Mouse (Mus musculus) gastrocnemius, postnatal 25 days (tissue): ENCODE results near the gene Pllp. TPM values are rescaled to one million over a fixed set of nuclear protein-coding genes. Genes with fewer than 3 reads are reported as not detected.

Source experiments
- DNase-seq: peaks from one replicate; pipeline ENCODE4 v3.0.0; 2022
- long read RNA-seq, 2 experiments: library from polyadenylated mRNA; stranded (forward); transcript quantifications; one replicate each; pipeline ENCODE4 v2.0.0; 2021
- total RNA-seq, 2 experiments: library from RNA; stranded (reverse); gene quantifications; 1 replicate in 1 of 2; 2 replicates in 1 of 2; pipeline ENCODE4 v1.2.3; 2021

The Pllp gene
- total RNA-seq, result 1 to 10 TPM; 2.8 to 3.0 TPM
- long read RNA-seq, experiment 1, partial matches to known transcripts, result 0 of 5 reads
- long read RNA-seq, experiment 1, other reads (novel, unspliced or antisense), result 0 of 5 reads
- long read RNA-seq, experiment 2, partial matches to known transcripts, result 0 of 1 reads
- long read RNA-seq, experiment 2, other reads (novel, unspliced or antisense), result 0 of 1 reads

GRCm38 (mm10) chr8:94695994-94696384 is at the start of gene Pllp:
Gene Pllp (minus strand): TSS chr8:94696278.
- no peak for DNase-seq

- DNase-seq, result no peak
Measured at GRCm38 (mm10) chr8:94745476-94746184, 49.6 kb upstream of the Pllp start, which contains the start of gene Ccl22. Gene Ccl22 (plus strand): TSS chr8:94745590.

GRCm38 (mm10) chr8:94744972-94745371 is 48.9 kb upstream of the Pllp start:
- DNase-seq, result no peak

- DNase-seq, result no peak
Measured at GRCm38 (mm10) chr8:94744484-94744883, 48.4 kb upstream of the Pllp start.

GRCm38 (mm10) chr8:94741726-94742125 is 45.6 kb upstream of the Pllp start:
- no peak for DNase-seq

GRCm38 (mm10) chr8:94740591-94740990 is 44.5 kb upstream of the Pllp start:
- DNase-seq, result no peak

GRCm38 (mm10) chr8:94739829-94740228 is 43.8 kb upstream of the Pllp start:
- DNase-seq, result no peak

GRCm38 (mm10) chr8:94735426-94736094 is 39.5 kb upstream of the Pllp start:
- DNase-seq, result no peak

GRCm38 (mm10) chr8:94734735-94735350 is 38.8 kb upstream of the Pllp start:
- no peak for DNase-seq

- DNase-seq, result no peak
Measured at GRCm38 (mm10) chr8:94733821-94734465, 37.9 kb upstream of the Pllp start.

- DNase-seq, result no peak
Measured at GRCm38 (mm10) chr8:94729301-94729700, 33.2 kb upstream of the Pllp start.

GRCm38 (mm10) chr8:94725998-94726397 is 29.9 kb upstream of the Pllp start:
- no peak for DNase-seq

GRCm38 (mm10) chr8:94716841-94717240 is 20.8 kb upstream of the Pllp start:
- no peak for DNase-seq

GRCm38 (mm10) chr8:94715871-94716270 is 19.8 kb upstream of the Pllp start:
- DNase-seq, result no peak

GRCm38 (mm10) chr8:94714556-94714955 is 18.5 kb upstream of the Pllp start:
- DNase-seq, result no peak

- DNase-seq, result no peak
Measured at GRCm38 (mm10) chr8:94711160-94711718, 15.2 kb upstream of the Pllp start.

- DNase-seq, result no peak
Measured at GRCm38 (mm10) chr8:94710336-94710735, 14.3 kb upstream of the Pllp start.

- no peak for DNase-seq
Measured at GRCm38 (mm10) chr8:94706732-94707395, 10.8 kb upstream of the Pllp start.

- no peak for DNase-seq
Measured at GRCm38 (mm10) chr8:94705581-94706245, 9.6 kb upstream of the Pllp start.

GRCm38 (mm10) chr8:94704669-94704984 is 8.5 kb upstream of the Pllp start:
- DNase-seq, result no peak
